Mouse (Mus musculus) heart, embryonic 11.5 days (tissue): Measurements from ENCODE around the gene Supt4a. TPM values are rescaled to one million over a fixed set of nuclear protein-coding genes. Genes with fewer than 3 reads are reported as not detected.

Experiments
- ATAC-seq: fragments of 200-750 bp; cut with Nextera tagmentation; replicated peaks from 2 replicates; pipeline ENCODE4 v1.8.0; 2017; ENCODE audit warnings: moderate library complexity; ENCODE audit not compliant: insufficient number of reproducible peaks, low FRiP score, low TSS enrichment
- H3K27ac ChIP-seq: fragments of 300-500 bp; sonication (generic); 2 replicates; pipeline ENCODE4 v1.5.1; 2014; ENCODE audit warnings: mild to moderate bottlenecking, low read depth, low read length
- H3K27me3 ChIP-seq: fragments of 300-500 bp; sonication (generic); 2 replicates; pipeline ENCODE4 v1.6.1; 2014; ENCODE audit warnings: mild to moderate bottlenecking, low read length, mixed read lengths; ENCODE audit not compliant: control insufficient read depth, insufficient read depth
- H3K36me3 ChIP-seq: fragments of 300-500 bp; sonication (generic); 2 replicates; pipeline ENCODE4 v1.6.1; 2014; ENCODE audit warnings: mild to moderate bottlenecking, low read length, moderate library complexity, mixed read lengths; ENCODE audit not compliant: control insufficient read depth, insufficient read depth
- H3K4me1 ChIP-seq: fragments of 300-500 bp; sonication (generic); 2 replicates; pipeline ENCODE4 v1.6.1; 2014; ENCODE audit warnings: low read length; ENCODE audit not compliant: control insufficient read depth, insufficient read depth
- H3K4me2 ChIP-seq: fragments of 300-500 bp; sonication (generic); 2 replicates; pipeline ENCODE4 v1.6.1; 2014; ENCODE audit warnings: mild to moderate bottlenecking, moderate library complexity
- H3K4me3 ChIP-seq: fragments of 300-500 bp; sonication (generic); 2 replicates; pipeline ENCODE4 v1.5.1; 2014; ENCODE audit warnings: low read depth, low read length
- H3K9ac ChIP-seq: fragments of 300-500 bp; sonication (generic); 2 replicates; pipeline ENCODE4 v1.6.1; 2014; ENCODE audit warnings: mild to moderate bottlenecking, low read depth, low read length, moderate library complexity
- H3K9me3 ChIP-seq: fragments of 300-500 bp; sonication (generic); replicated peaks from 2 replicates; pipeline ENCODE4 v1.6.1; 2016; ENCODE audit warnings: low read length; ENCODE audit not compliant: control insufficient read depth
- WGBS: fragments of 180-500 bp; shearing (Covaris S2); extraction: QIAGEN DNeasy Blood & Tissue Kit; methylation state at CpG from one replicate; pipeline ENCODE4 v1.1.7; 2014; ENCODE audit not compliant: insufficient replicate concordance; 5-methylcytosine and 5-hydroxymethylcytosine counted together
- polyA plus RNA-seq: library from polyadenylated mRNA; unstranded; fragments of >200 nt; fragmentation: Nextera tagmentation; extraction: Ambion mirVana; gene quantifications from 2 replicates; pipeline ENCODE4 v1.2.1, GENCODE M21; 2014

Gene Supt4a
- polyA plus RNA-seq, 1 experiment from 2014 or later, result 120 TPM

- ATAC-seq, result no peak
- Histone ChIP-seq H3K9ac (0 out of 2 replicates have a peak overlapping the region, but pooled peaks have one; percentile 49), H3K27ac (peak overlapping the region; percentile 80; the same call in 1 of the 2 replicates), H3K36me3 (no peaks in the 10 kb centered on the region), H3K4me1 (peaks cover 5% of the 10 kb centered on the region; the same call in 1 of the 2 replicates), H3K4me2 (peak overlapping the region; percentile 14; the same call in 1 of the 2 replicates), H3K9me3 (no peaks in the 10 kb centered on the region), H3K4me3 (no peak overlapping the region), H3K27me3 (no peaks in the 10 kb centered on the region)
- WGBS, result 77% methylated on average over 8 of the region's 8 CpGs
These were observed 13.7 kb downstream of the Supt4a start for GRCm38 (mm10) chr11:87751031-87751430.

- Histone ChIP-seq H3K27ac (peak overlapping the region; percentile 80), H3K4me2 (no peak overlapping the region; the same call in none of the 2 replicates)
These were observed 14.2 kb downstream of the Supt4a start for GRCm38 (mm10) chr11:87751491-87751966.

GRCm38 (mm10) chr11:87752307-87752706 lies 15.0 kb downstream of the Supt4a start:
- H3K4me3 ChIP-seq, result no peak overlapping the region
- peak overlapping the region; percentile 80 for H3K27ac ChIP-seq
- H3K4me2 ChIP-seq, result no peak overlapping the region; the same call in 1 of the 2 replicates
- H3K9ac ChIP-seq, result no peak overlapping the region
- no peak for ATAC-seq
- no peaks in the 10 kb centered on the region for H3K9me3 ChIP-seq
- H3K36me3 ChIP-seq, result no peaks in the 10 kb centered on the region
- H3K27me3 ChIP-seq, result no peaks in the 10 kb centered on the region
- 78% methylated on average over 1 of the region's 1 CpGs for WGBS
- peaks cover 5% of the 10 kb centered on the region; the same call in 1 of the 2 replicates for H3K4me1 ChIP-seq

More at GRCm38 (mm10) chr11:87751491-87751966, 14.2 kb downstream of the Supt4a start:
- 0 out of 2 replicates have a peak overlapping the region, but pooled peaks have one; percentile 49 for H3K9ac ChIP-seq
- H3K4me1 ChIP-seq, result peaks cover 5% of the 10 kb centered on the region; the same call in 1 of the 2 replicates
- no peaks in the 10 kb centered on the region for H3K27me3 ChIP-seq
- H3K9me3 ChIP-seq, result no peaks in the 10 kb centered on the region
- no peak overlapping the region for H3K4me3 ChIP-seq
- no peak for ATAC-seq
- H3K36me3 ChIP-seq, result no peaks in the 10 kb centered on the region
- 49% methylated on average over 4 of the region's 4 CpGs for WGBS

- WGBS, result 77% methylated on average over 8 of the region's 8 CpGs
- Histone ChIP-seq H3K9me3 (no peaks in the 10 kb centered on the region), H3K27me3 (no peaks in the 10 kb centered on the region), H3K4me2 (peak overlapping the region; percentile 16), H3K9ac (no peak overlapping the region), H3K4me3 (no peak overlapping the region), H3K36me3 (no peaks in the 10 kb centered on the region), H3K27ac (no peak overlapping the region; the same call in 1 of the 2 replicates), H3K4me1 (peaks cover 5% of the 10 kb centered on the region; the same call in 1 of the 2 replicates)
- no peak for ATAC-seq
These were observed 15.9 kb downstream of the Supt4a start for GRCm38 (mm10) chr11:87753255-87753654.

- no peak for ATAC-seq
- peak overlapping the region; percentile 41 for H3K27ac ChIP-seq
- H3K27me3 ChIP-seq, result no peaks in the 10 kb centered on the region
- no peaks in the 10 kb centered on the region for H3K9me3 ChIP-seq
- peaks cover 5% of the 10 kb centered on the region; the same call in 1 of the 2 replicates for H3K4me1 ChIP-seq
- 0 out of 2 replicates have a peak overlapping the region, but pooled peaks have one; percentile 3 for H3K9ac ChIP-seq
- WGBS, result 70% methylated on average over 5 of the region's 5 CpGs
- no peak overlapping the region for H3K4me3 ChIP-seq
- no peaks in the 10 kb centered on the region for H3K36me3 ChIP-seq
- H3K4me2 ChIP-seq, result 0 out of 2 replicates have a peak overlapping the region, but pooled peaks have one; percentile 1
These were observed 16.6 kb downstream of the Supt4a start for GRCm38 (mm10) chr11:87753891-87754501.

- Histone ChIP-seq H3K36me3 (no peaks in the 10 kb centered on the region), H3K9ac (no peak overlapping the region), H3K27ac (peak overlapping the region; percentile 71), H3K4me2 (peak overlapping the region; percentile 36), H3K4me1 (peaks cover 5% of the 10 kb centered on the region; the same call in 1 of the 2 replicates), H3K4me3 (no peak overlapping the region), H3K27me3 (peaks cover 3% of the 10 kb centered on the region), H3K9me3 (no peaks in the 10 kb centered on the region)
- no peak for ATAC-seq
- WGBS, result 54% methylated on average over 5 of the region's 5 CpGs
These were observed 17.3 kb downstream of the Supt4a start for GRCm38 (mm10) chr11:87754603-87755002.

- WGBS, result 63% methylated on average over 17 of the region's 17 CpGs
- Histone ChIP-seq H3K27me3 (peaks cover 12% of the 10 kb centered on the region), H3K4me1 (peaks cover 5% of the 10 kb centered on the region; the same call in 1 of the 2 replicates), H3K4me2 (peak overlapping the region; percentile 36; the same call in 1 of the 2 replicates), H3K9me3 (no peaks in the 10 kb centered on the region), H3K4me3 (peak overlapping the region; percentile 34), H3K36me3 (no peaks in the 10 kb centered on the region), H3K27ac (peak overlapping the region; percentile 57), H3K9ac (peak overlapping the region; percentile 68; the same call in 1 of the 2 replicates)
- ATAC-seq, result peak; percentile 84
These were observed 18.1 kb downstream of the Supt4a start for GRCm38 (mm10) chr11:87755360-87756017.

- Histone ChIP-seq H3K36me3 (no peaks in the 10 kb centered on the region), H3K4me3 (peak overlapping the region; percentile 34), H3K9me3 (no peaks in the 10 kb centered on the region), H3K9ac (peak overlapping the region; percentile 68; the same call in 1 of the 2 replicates), H3K27me3 (peaks cover 21% of the 10 kb centered on the region), H3K4me2 (peak overlapping the region; percentile 40; the same call in 1 of the 2 replicates), H3K27ac (peak overlapping the region; percentile 64; the same call in 1 of the 2 replicates), H3K4me1 (0 out of 2 replicates have a peak, but pooled peaks cover 5% of the 10 kb centered on the region)
- ATAC-seq, result no peak; the same call in 1 of the 2 replicates
- 68% methylated on average over 15 of the region's 15 CpGs for WGBS
These were observed 19.0 kb downstream of the Supt4a start for GRCm38 (mm10) chr11:87756251-87756820.
